12 mouse cellular contexts compared by ENCODE assay signal in genomic region chr8:46851560-46851959, GRCm38 (mm10).
DNase-seq lines count a peak whose midpoint lies in the region; ATAC-seq and TF ChIP-seq lines count a peak whose summit lies in the region.
"Had no signal": no experiment of that assay in that cellular context is flagged by ENCODE, and none has a peak within 500 bp of the region (broad histone marks: within the 10 kb centered on the region; RNA-seq: fewer than 3 reads in every experiment).

No protein-coding gene starts in this region.

- peak; percentile 78 for ATAC-seq in granulocyte monocyte progenitor cell, adult 5-6 weeks (replicated peaks; ENCODE audit: poor library complexity, severe bottlenecking)
- ATAC-seq in megakaryocyte progenitor cell, adult 5-6 weeks (replicated peaks; ENCODE audit: poor library complexity): peak; percentile 72
- ATAC-seq in erythroid progenitor cell, adult 5-6 weeks (replicated peaks; ENCODE audit: low FRiP score, poor library complexity, severe bottlenecking): no peak
- ATAC-seq: forebrain, embryonic 15.5 days had no signal

- H3K9ac ChIP-seq in CH12.LX (ENCODE audit: insufficient read depth, low read depth): peak overlapping the region; percentile 14; the same call in 1 of the 2 replicates
- H3K9ac ChIP-seq: forebrain, embryonic 15.5 days; midbrain, embryonic 12.5 days had no signal

- in situ Hi-C loops in CH12.LX (cut with MboI; ENCODE audit: low pct_ligation_motif_present, low pct_unique_long_range_greater_than_20kb, low sequenced_read_pairs): no loop called here

- peak overlapping the region; percentile 32 for H3K27ac ChIP-seq in layer of hippocampus, adult 2 months
- H3K27ac ChIP-seq in CH12.LX (ENCODE audit: insufficient read depth, low read depth): peak overlapping the region; percentile 92
- H3K27ac ChIP-seq: forebrain, embryonic 15.5 days; midbrain, embryonic 12.5 days had no signal

- no peak for TF ChIP-seq EP300 in CH12.LX (IDR thresholded peaks at IDR 0.05; ENCODE audit: low read length)

- peaks cover 8 to 11% of the 10 kb centered on the region in 2 experiments for H3K36me3 ChIP-seq in CH12.LX (replicated peaks in 1 of 2; ENCODE audit: control insufficient read depth in 1 of 2, insufficient read depth in 1 of 2, low read length in 1 of 2)

- 0 out of 2 replicates have a peak, but pooled peaks have one; percentile 2 for TF ChIP-seq CTCF in layer of hippocampus, adult 2 months (conservative IDR thresholded peaks at IDR 0.05)
- TF ChIP-seq CTCF in CH12.LX (conservative IDR thresholded peaks at IDR 0.05 in 1 of 2, IDR thresholded peaks at IDR 0.05 in 1 of 2; ENCODE audit: low read depth in 2 of 2, low read length in 2 of 2): no peak

- no peaks in the 10 kb centered on the region for H3K27me3 ChIP-seq in CH12.LX (replicated peaks)
- H3K27me3 ChIP-seq: forebrain, embryonic 15.5 days; midbrain, embryonic 12.5 days had no signal

- no peaks in the 10 kb centered on the region for H3K9me3 ChIP-seq in CH12.LX (replicated peaks; ENCODE audit: low read length)
- H3K9me3 ChIP-seq: forebrain, embryonic 15.5 days; midbrain, embryonic 12.5 days had no signal

- DNase-seq in layer of hippocampus, adult 2 months (ENCODE audit: low spot score in 2 of 2): no peak
- DNase-seq in layer of hippocampus, postnatal 10 days (ENCODE audit: low spot score in 2 of 2): no peak
- DNase-seq in CH12.LX (ENCODE audit: extremely low read depth): peak; percentile 75
- DNase-seq in left cerebral cortex, adult 18-20 months (ENCODE audit: low spot score in 2 of 2): no peak
- DNase-seq in right cerebral cortex, adult 2 months (ENCODE audit: low spot score in 2 of 2): no peak
- DNase-seq: embryo, embryonic 11 days; heart, postnatal 36 days had no signal

- no peak overlapping the region for H3K4me2 ChIP-seq in CH12.LX (ENCODE audit: insufficient read depth, low read depth, poor library complexity, severe bottlenecking)
- H3K4me2 ChIP-seq: forebrain, embryonic 15.5 days; midbrain, embryonic 12.5 days had no signal

- no peaks in the 10 kb centered on the region for H3K79me2 ChIP-seq in CH12.LX (replicated peaks; ENCODE audit: control insufficient read depth, extremely low read depth, insufficient read depth, poor library complexity, severe bottlenecking)

- TF ChIP-seq RAD21 in CH12.LX (IDR thresholded peaks at IDR 0.05; ENCODE audit: low read depth, low read length): no peak; the same call in 1 of the 2 replicates

- no peak overlapping the region for H3K4me3 ChIP-seq in layer of hippocampus, adult 2 months
- H3K4me3 ChIP-seq in CH12.LX (replicated peaks in 1 of 3; ENCODE audit: low read depth in 2 of 3, low read length in 2 of 3, poor library complexity in 1 of 3): no peak overlapping the region
- H3K4me3 ChIP-seq: forebrain, embryonic 15.5 days; midbrain, embryonic 12.5 days had no signal

- dilution Hi-C loops in CH12.LX (cut with MboI; ENCODE audit: extremely low pct_ligation_motif_present, extremely low pct_unique_long_range_greater_than_20kb, low sequenced_read_pairs): no loop called here

- peaks cover 27 to 63% of the 10 kb centered on the region in 2 experiments for H3K4me1 ChIP-seq in CH12.LX (ENCODE audit: control insufficient read depth in 1 of 2, insufficient read depth in 2 of 2)
- H3K4me1 ChIP-seq: forebrain, embryonic 15.5 days; midbrain, embryonic 12.5 days had no signal

- peak; percentile 29; the same call in 1 of the 2 replicates for TF ChIP-seq POLR2A in CH12.LX (IDR thresholded peaks at IDR 0.05; ENCODE audit: low read depth, low read length)

TF ChIP-seq in CH12.LX, 34 proteins besides CTCF, POLR2A, EP300 and RAD21:
- peak; percentile 89 for TF ChIP-seq BHLHE40 (IDR thresholded peaks at IDR 0.05; ENCODE audit: low read depth, low read length)
- peak; percentile 34; the same call in 1 of the 2 replicates for TF ChIP-seq MYC (IDR thresholded peaks at IDR 0.05; ENCODE audit: low read depth, low read length)
- no peak for TF ChIP-seq E2F4 (IDR thresholded peaks at IDR 0.05; ENCODE audit: insufficient replicate concordance, low read depth, low read length)
- TF ChIP-seq USF2 (conservative IDR thresholded peaks at IDR 0.05; ENCODE audit: low read depth, low read length): peak; percentile 79
- peak; percentile 73 for TF ChIP-seq ELF1 (IDR thresholded peaks at IDR 0.05; ENCODE audit: low read depth, low read length)
- TF ChIP-seq IRF4 (IDR thresholded peaks at IDR 0.05; ENCODE audit: low read depth, low read length): peak; percentile 57; the same call in 1 of the 2 replicates
- TF ChIP-seq MAX (IDR thresholded peaks at IDR 0.05; ENCODE audit: low read length): peak; percentile 91
- no peak for TF ChIP-seq SMC3 (IDR thresholded peaks at IDR 0.05; ENCODE audit: low read depth, low read length)
- TF ChIP-seq CHD2 (IDR thresholded peaks at IDR 0.05; ENCODE audit: low read length): no peak
- peak; percentile 84 for TF ChIP-seq USF1 (IDR thresholded peaks at IDR 0.05; ENCODE audit: low read depth, low read length)
